Mouse (Mus musculus) left cerebral cortex, postnatal 36 days (tissue): ENCODE results near the gene Tpte. TPM values are rescaled to one million over a fixed set of nuclear protein-coding genes. Genes with fewer than 3 reads are reported as not detected.
"Not testable (repeated sequence)": the region's sequence is repeated elsewhere in the genome, so short reads cannot be mapped to it uniquely, and the experiment has no call there.

Experiments
- DNase-seq, 2 experiments: peaks; one replicate each; pipeline ENCODE4 v3.0.0; 2021 to 2022; ENCODE audit warnings: low spot score in 2 of 2, mixed read lengths in 1 of 2
- intact Hi-C: fragments of 180-260 bp; cut with DNase I; formaldehyde crosslinking; loops from one replicate; pipeline ENCODE4 v1.15.1; 2025
- total RNA-seq, 2 experiments: library from RNA; stranded (reverse); gene quantifications; 2 replicates each; pipeline ENCODE4 v1.2.3; 2021

Gene Tpte
- not detected for total RNA-seq

- intact Hi-C loops: no loop called here
- DNase-seq: no peak
Observed at GRCm38 (mm10) chr8:22282999-22283491, at the start of gene Tpte. Gene Tpte (plus strand): TSS chr8:22283441.

- no peak for DNase-seq
- intact Hi-C loops: no loop called here
Observed at GRCm38 (mm10) chr8:22242986-22243385, 40.3 kb upstream of the Tpte start.

DNA sequence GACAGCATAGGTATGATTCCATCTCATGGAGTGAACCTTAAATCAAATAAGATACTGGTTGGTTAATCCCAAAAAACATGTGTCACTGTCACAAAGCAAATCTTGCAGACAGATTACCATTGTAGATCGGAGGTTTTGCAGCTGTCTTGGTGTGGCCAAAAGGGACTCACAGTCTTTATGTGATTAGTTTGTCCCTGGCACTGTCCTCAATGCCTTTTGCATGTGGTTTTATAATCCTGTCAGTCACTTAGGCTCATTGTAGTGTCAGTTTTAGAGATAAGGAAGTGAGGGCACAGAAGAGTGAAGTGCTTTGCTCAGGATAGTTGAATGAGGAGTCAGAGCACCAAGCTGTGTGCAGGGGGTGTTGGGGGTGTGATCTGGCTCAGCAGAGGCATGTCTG, 37.6 kb upstream of the Tpte start:
- intact Hi-C loops: no loop called here
- DNase-seq: no peak

- no peak for DNase-seq
- intact Hi-C loops: no loop called here
Observed at GRCm38 (mm10) chr8:22247956-22248355, 35.3 kb upstream of the Tpte start.

GRCm38 (mm10) chr8:22249080-22249479, 34.2 kb upstream of the Tpte start:
- intact Hi-C loops: no loop called here
- DNase-seq: no peak

GRCm38 (mm10) chr8:22258946-22259450, 24.2 kb upstream of the Tpte start:
- intact Hi-C loops: no loop called here
- no peak for DNase-seq

DNA sequence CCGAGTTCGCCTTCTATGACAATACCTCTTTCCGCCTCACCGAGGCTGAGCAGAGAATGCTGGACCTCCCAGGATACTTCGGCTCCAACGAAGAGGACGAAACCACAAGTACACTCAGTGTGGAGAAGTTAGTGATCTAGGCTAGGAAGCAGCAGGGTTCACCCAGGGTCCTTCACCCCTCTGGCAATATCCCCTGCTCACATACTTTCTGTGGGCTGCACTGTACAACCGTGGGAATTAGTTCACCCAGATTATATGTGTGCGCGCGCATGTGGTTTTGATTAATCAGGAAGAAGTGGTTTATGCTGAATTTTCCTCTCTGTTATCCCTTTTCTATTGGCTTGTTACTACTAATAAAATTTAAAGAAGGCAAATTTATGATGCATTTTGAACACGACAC, 23.7 kb upstream of the Tpte start:
- intact Hi-C loops: no loop called here
- no peak for DNase-seq

DNA sequence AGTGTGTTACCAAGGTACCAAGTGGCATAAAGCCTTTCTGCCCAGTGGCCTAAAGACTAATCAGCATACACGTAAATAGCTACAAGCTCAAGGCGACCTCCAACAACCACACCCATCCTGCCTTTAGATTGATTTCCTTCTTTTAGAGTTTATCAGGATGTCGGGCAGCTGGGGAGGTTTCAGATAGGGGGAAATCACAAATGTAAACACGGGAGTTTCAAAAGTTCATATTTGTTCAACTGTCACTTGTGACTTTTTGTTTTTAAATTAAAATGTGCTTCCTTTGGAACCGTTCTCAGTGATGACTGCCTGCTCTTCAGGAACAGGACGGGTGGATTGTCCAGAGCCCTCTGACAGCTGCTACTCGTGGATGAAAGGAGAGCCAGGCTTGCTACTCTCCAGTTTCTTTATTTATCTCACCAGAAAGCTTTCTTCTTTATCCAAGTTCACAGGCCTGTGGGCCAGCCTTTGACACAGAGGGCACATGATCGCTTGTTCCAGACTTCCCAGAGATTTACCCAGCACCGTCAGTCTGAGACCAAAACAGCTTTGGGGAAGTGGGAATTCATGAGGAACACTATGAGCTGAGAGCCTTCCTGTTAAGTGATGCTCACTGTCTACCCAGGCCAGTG, 23.0 kb upstream of the Tpte start:
- intact Hi-C loops: no loop called here
- DNase-seq: no peak

- DNase-seq: no peak
- intact Hi-C loops: no loop called here
Observed at GRCm38 (mm10) chr8:22262267-22262666, 21.0 kb upstream of the Tpte start.

DNA sequence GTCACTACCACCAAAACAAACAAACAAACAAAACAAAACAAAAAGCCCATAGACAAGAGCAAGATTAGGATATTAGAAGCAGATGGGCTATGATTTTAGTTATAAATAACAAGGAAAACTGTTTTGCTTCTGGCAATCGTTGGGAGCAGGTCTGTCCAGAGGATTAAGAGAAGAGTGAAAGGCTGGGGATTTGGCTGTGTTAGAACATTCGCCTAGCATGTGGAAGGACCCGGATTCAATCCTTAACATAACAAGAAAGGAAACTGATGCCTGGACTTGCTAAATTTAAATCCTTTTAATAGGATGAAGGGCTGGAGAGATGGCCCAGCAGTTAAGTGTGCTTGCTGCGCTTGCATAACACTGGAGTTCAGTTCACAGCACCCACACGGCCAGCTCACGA, 18.9 kb upstream of the Tpte start:
- intact Hi-C loops: no loop called here
- no peak for DNase-seq

DNA sequence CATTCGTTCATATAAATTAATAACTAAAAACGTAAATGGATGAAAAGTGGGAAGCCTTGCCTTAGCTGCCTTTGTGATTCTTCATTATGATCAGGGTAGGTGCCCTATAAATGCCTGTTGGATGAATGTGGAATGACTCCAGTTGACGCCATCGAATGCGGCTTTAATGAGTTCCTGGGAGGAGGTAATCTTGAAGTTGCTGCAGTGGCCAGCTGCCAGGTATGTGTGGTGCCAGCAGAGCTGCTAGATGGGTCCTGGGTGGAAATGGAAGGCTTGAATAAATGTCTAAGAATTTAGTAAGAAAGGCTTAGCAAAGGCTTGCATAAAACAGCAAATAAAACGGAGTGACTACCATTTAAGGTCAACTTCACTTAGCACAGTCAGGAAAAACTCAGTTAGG, 18.5 kb upstream of the Tpte start:
- DNase-seq: no peak
- intact Hi-C loops: no loop called here

DNA sequence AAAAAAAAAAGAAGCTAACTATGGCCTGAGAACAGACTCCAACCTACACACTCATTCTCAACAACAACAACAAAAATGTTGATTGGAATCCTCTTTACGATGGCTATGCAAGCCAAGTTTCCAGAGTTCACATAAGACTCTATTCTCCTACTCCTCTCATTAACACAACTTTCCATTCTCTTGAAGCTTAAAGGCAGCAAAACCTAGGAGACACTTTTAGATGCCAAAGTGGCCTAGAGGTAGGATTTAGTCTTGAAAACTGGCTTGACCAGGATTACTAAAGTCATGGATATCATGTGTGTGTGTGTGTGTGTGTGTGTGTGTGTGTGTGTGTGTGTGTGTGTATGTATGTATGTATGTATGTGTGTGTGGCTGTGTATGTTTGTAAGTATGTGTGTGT, 18.0 kb upstream of the Tpte start:
- no peak for DNase-seq
- intact Hi-C loops: no loop called here

DNA sequence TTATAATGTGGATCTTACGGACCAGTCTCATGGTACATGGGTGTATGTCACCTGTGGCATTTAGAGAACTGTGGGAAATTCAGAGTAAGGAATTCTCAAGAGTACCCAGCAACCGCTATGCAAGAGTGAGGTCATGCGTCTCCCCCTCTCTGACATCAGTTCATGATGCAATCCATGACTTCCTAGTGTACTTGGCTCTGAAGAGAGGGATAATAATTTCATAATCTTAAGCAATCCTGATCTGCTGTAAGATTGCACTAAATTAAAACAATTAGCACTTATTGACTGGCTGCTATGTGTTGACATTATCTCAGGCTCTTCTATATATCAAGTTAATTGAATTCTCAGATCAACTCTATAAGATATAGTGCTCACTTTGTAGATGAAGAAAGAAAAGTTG, 16.4 kb upstream of the Tpte start:
- no peak for DNase-seq

DNA sequence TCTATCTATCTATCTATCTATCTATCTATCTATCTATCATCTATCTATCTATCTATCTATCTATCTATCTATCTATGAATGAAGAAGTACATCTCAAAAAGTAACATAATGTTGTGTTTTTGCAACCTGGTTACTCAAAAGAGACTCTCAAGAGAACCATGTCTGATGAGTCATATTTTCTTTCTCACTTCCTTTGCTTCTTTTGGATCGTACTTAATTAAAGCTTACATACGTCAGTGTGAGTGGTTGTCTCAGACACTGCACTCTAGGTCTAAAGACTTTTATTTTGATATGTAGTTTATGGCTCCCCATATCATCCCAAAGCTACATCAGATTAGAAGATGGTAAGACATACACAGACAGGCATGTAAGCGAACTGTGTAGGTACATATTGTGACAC, 10.1 kb upstream of the Tpte start:
- DNase-seq: no peak
- intact Hi-C loops: no loop called here

More for the DNA sequence above, 16.4 kb upstream of the Tpte start:
- intact Hi-C loops: no loop called here

DNA sequence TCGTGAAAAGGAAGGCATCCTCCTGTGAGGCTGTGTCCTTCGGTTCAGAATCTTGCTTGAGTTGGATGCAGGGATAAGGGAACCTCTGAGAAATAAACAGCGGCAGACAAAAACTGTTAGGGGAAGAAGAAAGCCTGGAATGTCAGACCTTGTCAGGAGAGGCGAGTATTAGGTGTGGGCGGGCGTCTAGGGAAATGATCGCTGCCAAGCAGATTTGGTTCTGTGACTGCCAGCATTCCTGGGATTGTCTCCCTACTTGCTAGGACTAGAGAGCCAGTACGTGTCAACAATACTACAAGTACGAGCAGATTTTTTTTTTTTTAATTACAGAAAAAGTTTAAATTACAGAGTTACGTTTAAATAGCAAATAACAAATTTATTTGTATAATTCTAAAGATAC, 8.6 kb upstream of the Tpte start:
- intact Hi-C loops: no loop called here
- no peak for DNase-seq

DNA sequence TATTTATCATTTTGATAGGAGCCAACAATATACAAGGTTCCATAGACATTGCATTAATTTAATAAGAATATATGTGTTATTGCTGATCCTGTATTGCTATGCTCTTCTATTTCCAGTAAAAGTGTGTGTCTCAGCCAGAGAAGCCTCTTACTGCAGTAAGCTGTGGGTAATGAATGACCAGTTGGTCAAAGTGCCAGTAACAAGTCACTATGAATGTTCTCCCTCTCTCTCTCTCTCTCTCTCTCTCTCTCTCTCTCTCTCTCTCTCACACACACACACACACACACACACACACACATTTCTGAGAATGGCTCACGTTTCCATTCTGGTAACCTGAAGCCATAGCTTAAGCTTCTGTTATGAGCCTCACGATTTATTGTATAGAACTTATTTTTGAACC, 19.1 kb downstream of the Tpte start:
- DNase-seq: no peak
- intact Hi-C loops: no loop called here

- intact Hi-C loops: no loop called here
- no peak for DNase-seq
Observed at GRCm38 (mm10) chr8:22302896-22303306, 19.7 kb downstream of the Tpte start.

- DNase-seq, intact Hi-C loops: not testable (repeated sequence)
Observed at GRCm38 (mm10) chr8:22304045-22304444, 20.8 kb downstream of the Tpte start.

GRCm38 (mm10) chr8:22306999-22307398, 23.8 kb downstream of the Tpte start:
- intact Hi-C loops: no loop called here
- DNase-seq: no peak

DNA sequence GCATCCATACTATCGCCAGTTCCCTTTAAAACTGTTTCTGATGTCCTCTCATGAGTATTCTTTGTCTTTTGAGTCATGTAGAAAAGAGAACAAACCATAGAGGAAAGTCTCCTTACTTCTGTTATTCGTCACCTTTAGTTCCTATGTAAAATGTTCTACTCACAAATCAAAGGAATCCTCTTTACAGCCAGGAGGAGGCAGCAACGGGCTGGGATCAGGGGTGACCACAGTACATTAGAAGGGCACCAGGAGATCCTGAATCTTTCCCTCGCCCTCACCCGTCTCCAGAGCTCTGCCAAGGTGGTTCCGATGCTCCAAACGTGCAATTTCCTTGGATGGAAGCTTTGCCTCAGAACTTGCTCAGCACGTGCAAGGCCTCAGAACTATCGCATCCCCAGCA, 28.2 kb downstream of the Tpte start:
- no peak for DNase-seq
- intact Hi-C loops: no loop called here

- intact Hi-C loops: no loop called here
- no peak for DNase-seq
Observed at GRCm38 (mm10) chr8:22335426-22335825, 52.2 kb downstream of the Tpte start.

- intact Hi-C loops: no loop called here
- no peak for DNase-seq
Observed at GRCm38 (mm10) chr8:22359359-22359758, 76.1 kb downstream of the Tpte start.
